Mouse (Mus musculus): ENCODE results near the gene Mgarp. TPM values are rescaled to one million over a fixed set of nuclear protein-coding genes. Genes with fewer than 3 reads are reported as not detected.

The Mgarp gene
- polyA plus RNA-seq, 1 experiment from 2014 or later: 1.5 TPM

DNA sequence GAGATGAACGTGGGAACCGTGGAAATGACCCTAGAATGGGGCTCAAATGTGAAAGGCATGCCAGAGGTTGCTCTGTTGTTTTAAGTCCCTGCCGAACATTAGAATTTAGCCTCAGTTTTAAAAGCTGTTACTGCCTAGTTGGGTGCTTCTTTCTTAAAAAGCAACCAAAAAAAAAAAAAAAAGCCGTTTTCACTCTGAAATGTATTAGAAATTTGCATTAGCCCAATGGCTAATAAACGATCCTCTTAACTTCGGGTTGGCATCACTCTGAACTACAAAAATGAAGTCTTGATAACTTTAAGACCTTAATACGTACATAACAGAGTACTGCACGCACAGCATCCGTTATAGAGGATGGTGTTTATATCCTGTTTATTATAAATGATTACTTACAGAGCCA, 54.4 kb downstream of the Mgarp start:
- no peaks in the 10 kb centered on the region for H3K27me3 ChIP-seq
- no peak for ATAC-seq
- no peaks in the 10 kb centered on the region for H3K36me3 ChIP-seq (ENCODE audit: poor library complexity, severe bottlenecking)
- H3K27ac ChIP-seq: peak overlapping the region; percentile 100
- H3K4me2 ChIP-seq: peak overlapping the region; percentile 82
- H3K9ac ChIP-seq: peak overlapping the region; percentile 98
- H3K4me1 ChIP-seq: peaks cover 22% of the 10 kb centered on the region
- 8% methylated on average over 9 of the region's 9 CpGs for WGBS
- H3K9me3 ChIP-seq (replicated peaks): no peaks in the 10 kb centered on the region
- H3K4me3 ChIP-seq: peak overlapping the region; percentile 93

DNA sequence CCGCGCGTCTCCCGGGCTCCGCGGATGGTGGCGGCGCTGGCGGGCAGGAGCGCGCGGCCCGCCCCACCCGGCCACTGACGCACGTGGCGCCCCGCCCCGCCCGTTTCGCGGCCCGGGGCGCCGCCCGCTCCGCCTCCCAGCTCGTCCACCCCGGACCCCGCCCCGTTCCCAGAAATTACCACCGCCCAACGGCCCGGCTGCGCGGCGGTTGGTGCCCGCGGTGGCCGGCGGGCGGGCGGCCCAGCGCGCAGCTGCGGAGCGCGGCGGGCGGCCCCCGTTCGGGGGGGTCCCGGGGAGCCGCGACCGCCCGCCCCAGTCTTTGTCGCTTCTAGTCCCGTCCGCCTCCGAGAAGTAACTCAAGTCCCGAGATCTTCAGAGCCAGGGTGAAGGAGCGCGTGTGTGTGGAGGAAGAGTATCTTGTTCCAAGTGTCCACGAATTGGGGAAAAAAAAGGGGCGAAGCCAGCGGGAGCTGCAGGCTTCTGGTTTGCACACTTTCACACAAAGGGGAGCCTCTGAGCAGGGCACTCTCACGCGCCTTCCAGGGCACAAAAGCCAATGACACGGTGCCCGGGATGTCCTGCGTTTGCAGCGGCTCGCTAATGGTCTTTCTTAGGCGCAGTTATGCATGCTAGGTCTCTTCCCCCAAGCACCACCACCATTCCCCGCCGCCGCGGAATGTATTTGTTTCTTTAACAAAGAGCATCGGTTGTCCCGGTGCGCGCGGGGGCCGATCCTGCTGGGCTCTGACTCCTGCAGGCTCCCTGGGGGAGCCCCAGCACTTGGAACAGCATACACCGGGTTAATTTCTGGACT, 55.1 kb downstream of the Mgarp start:
- no peaks in the 10 kb centered on the region for H3K36me3 ChIP-seq (ENCODE audit: poor library complexity, severe bottlenecking)
- peak; percentile 82 for ATAC-seq
- H3K4me3 ChIP-seq: peak overlapping the region; percentile 93
- no peaks in the 10 kb centered on the region for H3K27me3 ChIP-seq
- no peaks in the 10 kb centered on the region for H3K9me3 ChIP-seq (replicated peaks)
- peak overlapping the region; percentile 82 for H3K4me2 ChIP-seq
- peaks cover 22% of the 10 kb centered on the region for H3K4me1 ChIP-seq
- H3K9ac ChIP-seq: peak overlapping the region; percentile 98
- WGBS: under 1% methylated on average over 79 of the region's 86 CpGs
- peak overlapping the region; percentile 100 for H3K27ac ChIP-seq

DNA sequence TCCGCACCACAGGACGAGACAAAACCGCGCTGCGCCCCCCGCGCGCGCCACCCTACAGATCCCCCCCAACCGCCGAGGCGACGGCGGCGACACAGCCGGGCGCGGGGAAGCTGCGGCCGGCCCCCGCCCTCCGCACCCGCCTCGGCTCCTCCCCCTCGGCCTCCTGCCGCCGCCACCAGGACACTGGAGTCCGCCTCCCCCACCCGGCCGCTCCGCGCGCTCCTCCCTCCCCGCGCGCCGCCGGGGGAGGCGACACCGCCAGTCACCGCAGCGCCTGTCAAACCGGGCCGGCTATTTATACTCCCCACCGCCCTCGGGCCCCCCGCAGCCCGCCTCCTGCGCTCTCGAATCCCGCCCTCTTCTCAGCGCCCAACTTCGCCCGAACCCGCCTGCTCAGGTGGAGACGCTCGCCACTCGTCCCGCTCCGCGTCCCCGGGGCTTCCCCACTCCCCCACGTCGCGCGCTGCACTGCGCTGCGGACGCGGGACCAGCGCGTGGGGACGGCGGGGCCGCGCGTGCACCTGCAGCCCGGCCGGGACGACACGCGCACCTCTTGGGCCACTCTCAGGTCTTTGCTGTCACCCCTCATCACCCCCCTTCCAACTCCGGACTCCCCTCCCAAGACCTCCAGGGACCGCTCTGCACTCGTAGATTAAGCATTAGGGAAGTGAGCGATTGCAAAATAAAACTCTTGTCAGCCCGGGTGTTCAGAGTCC, 55.8 kb downstream of the Mgarp start, which contains the start of gene Elf2:
Gene Elf2, minus strand, starts transcription at position 112 of the 716 bp plus-strand sequence.
- under 1% methylated on average over 50 of the region's 87 CpGs for WGBS
- peaks cover 22% of the 10 kb centered on the region for H3K4me1 ChIP-seq
- no peaks in the 10 kb centered on the region for H3K9me3 ChIP-seq (replicated peaks)
- H3K27me3 ChIP-seq: no peaks in the 10 kb centered on the region
- peak within 1 kb of the TSS; percentile 100 for H3K27ac ChIP-seq
- ATAC-seq: peak; percentile 84
- H3K4me2 ChIP-seq: peak within 1 kb of the TSS; percentile 82
- peak within 1 kb of the TSS; percentile 93 for H3K4me3 ChIP-seq
- no peaks in the 10 kb centered on the region for H3K36me3 ChIP-seq (ENCODE audit: poor library complexity, severe bottlenecking)
- H3K9ac ChIP-seq: peak within 1 kb of the TSS; percentile 98

DNA sequence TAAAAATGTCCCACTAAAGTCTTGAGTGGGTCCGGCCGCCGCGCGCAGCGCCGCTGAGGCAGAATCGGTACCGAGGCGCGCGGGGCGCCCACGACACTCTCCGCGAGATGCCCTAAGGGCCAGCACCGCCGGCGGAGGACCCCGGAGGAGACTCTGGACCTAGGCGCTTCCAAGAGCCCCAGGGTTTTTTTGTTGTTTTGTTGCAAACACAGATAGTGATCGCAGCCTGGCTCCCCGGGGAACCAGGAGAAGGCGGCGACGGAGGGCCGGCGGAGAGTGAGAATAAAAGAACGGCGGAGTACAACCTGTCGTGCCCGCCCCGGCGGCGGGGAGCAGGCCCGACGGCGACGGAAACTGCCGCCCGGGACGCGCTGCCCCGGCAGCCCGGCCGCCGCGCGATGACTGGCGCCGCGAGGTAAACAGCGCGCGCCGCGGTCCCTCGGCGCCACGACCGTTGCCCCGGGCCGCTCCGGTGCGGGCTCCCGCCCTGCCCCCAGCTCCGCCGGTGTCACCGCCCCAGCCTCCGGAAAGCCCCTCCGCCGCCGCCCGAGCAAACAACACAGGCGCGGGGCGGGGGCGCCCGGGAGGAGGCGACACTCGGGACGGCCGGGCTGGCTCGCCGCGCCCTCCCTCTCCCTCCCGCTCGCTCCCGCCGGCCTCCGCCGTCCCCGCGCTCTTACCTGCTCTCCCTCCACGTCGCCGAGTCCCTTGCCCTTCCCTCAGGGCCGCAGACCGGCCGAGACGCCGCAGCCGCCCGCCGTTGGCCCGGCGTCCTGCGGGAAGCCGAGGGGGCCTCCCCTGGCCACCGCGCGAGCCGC, 56.6 kb downstream of the Mgarp start:
- under 1% methylated on average over 87 of the region's 113 CpGs for WGBS
- H3K27me3 ChIP-seq: no peaks in the 10 kb centered on the region
- ATAC-seq: peak; percentile 55; the same call in 1 of the 2 replicates

DNA sequence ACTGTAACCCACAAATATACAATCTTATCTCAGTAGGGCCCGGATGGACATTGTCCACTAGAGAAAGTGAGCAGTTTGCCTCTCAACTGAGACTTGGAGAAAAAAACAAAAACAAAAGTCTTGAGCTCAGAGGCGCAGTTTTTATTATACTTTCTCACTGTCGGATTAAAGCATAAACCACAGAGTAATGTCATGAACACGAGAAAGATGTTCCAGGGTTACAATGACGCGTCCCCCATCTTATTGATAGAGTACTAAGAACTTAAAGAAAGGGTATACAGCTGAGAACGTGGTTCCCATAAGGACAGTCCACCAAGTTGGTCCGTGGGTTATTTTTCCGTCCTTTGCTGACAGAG, 57.2 kb downstream of the Mgarp start:
- H3K4me3 ChIP-seq: peak overlapping the region; percentile 93
- H3K4me2 ChIP-seq: peak overlapping the region; percentile 82
- H3K9me3 ChIP-seq (replicated peaks): no peaks in the 10 kb centered on the region
- H3K9ac ChIP-seq: peak overlapping the region; percentile 98
- peaks cover 22% of the 10 kb centered on the region for H3K4me1 ChIP-seq
- ATAC-seq: no peak
- H3K27me3 ChIP-seq: no peaks in the 10 kb centered on the region
- H3K27ac ChIP-seq: peak overlapping the region; percentile 100
- under 1% methylated on average over 9 of the region's 9 CpGs for WGBS
- H3K36me3 ChIP-seq (ENCODE audit: poor library complexity, severe bottlenecking): no peaks in the 10 kb centered on the region

More for the DNA sequence above, 56.6 kb downstream of the Mgarp start:
- Histone ChIP-seq H3K4me1 (peaks cover 22% of the 10 kb centered on the region), H3K36me3 (ENCODE audit: poor library complexity, severe bottlenecking) (no peaks in the 10 kb centered on the region), H3K9me3 (replicated peaks) (no peaks in the 10 kb centered on the region), H3K4me2 (peak overlapping the region; percentile 82), H3K27ac (peak overlapping the region; percentile 100), H3K4me3 (peak overlapping the region; percentile 93), H3K9ac (peak overlapping the region; percentile 98)

Other genes starting within 250 kb of the Mgarp start
- gene Noct, start 172.3 kb downstream of the Mgarp start, polyA plus RNA-seq (2015; fragmentation: Nextera tagmentation; extraction: Ambion mirVana): 13.4 and 13.9 TPM in 2 replicates
- 55.9 and 60.1 TPM in 2 replicates for gene Elf2, start 56.1 kb downstream of the Mgarp start, polyA plus RNA-seq (2015; fragmentation: Nextera tagmentation; extraction: Ambion mirVana)
- 798 and 924 TPM in 2 replicates for gene Ndufc1, start 12.2 kb upstream of the Mgarp start, polyA plus RNA-seq (2015; fragmentation: Nextera tagmentation; extraction: Ambion mirVana)
- 59.8 and 60.5 TPM in 2 replicates for gene Naa15, start 18.4 kb upstream of the Mgarp start, polyA plus RNA-seq (2015; fragmentation: Nextera tagmentation; extraction: Ambion mirVana)
- 19.5 and 20.3 TPM in 2 replicates for gene Rab33b, start 87.2 kb upstream of the Mgarp start, polyA plus RNA-seq (2015; fragmentation: Nextera tagmentation; extraction: Ambion mirVana)
- 5.1 TPM in 2 replicates for gene Setd7, start 164.1 kb upstream of the Mgarp start, polyA plus RNA-seq (2015; fragmentation: Nextera tagmentation; extraction: Ambion mirVana)

Data from forebrain, embryonic 13.5 days (tissue).